Mouse (Mus musculus): Measurements from ENCODE around the gene Klc2. TPM values are rescaled to one million over a fixed set of nuclear protein-coding genes. Genes with fewer than 3 reads are reported as not detected.

Gene Klc2
- polyA plus RNA-seq, 1 experiment from 2014 or later: 24.5 TPM

- Histone ChIP-seq H3K4me1 (ENCODE audit: control insufficient read depth, insufficient read depth, low read length) (peaks cover 44% of the 10 kb centered on the region), H3K9me3 (ENCODE audit: control insufficient read depth, low read length) (no peaks in the 10 kb centered on the region), H3K9ac (ENCODE audit: low read depth, low read length) (no peak overlapping the region), H3K4me2 (replicated peaks; ENCODE audit: low read depth, low read length) (no peak overlapping the region), H3K4me3 (ENCODE audit: low read length) (no peak overlapping the region), H3K27me3 (ENCODE audit: control insufficient read depth, insufficient read depth, low read length) (peaks cover 9% of the 10 kb centered on the region), H3K36me3 (ENCODE audit: control insufficient read depth, insufficient read depth, low read length) (no peaks in the 10 kb centered on the region), H3K27ac (ENCODE audit: low read depth, low read length) (no peak overlapping the region; the same call in 1 of the 2 replicates)
- 58% methylated on average over 7 of the region's 7 CpGs for WGBS
- ATAC-seq (ENCODE audit: low FRiP score, low TSS enrichment): no peak
Measured at GRCm38 (mm10) chr19:5065104-5065503, 53.3 kb downstream of the Klc2 start.

GRCm38 (mm10) chr19:5062446-5062845 lies 55.9 kb downstream of the Klc2 start:
- Histone ChIP-seq H3K27ac (ENCODE audit: low read depth, low read length) (no peak overlapping the region), H3K4me3 (ENCODE audit: low read length) (no peak overlapping the region), H3K9me3 (ENCODE audit: control insufficient read depth, low read length) (no peaks in the 10 kb centered on the region), H3K27me3 (ENCODE audit: control insufficient read depth, insufficient read depth, low read length) (no peaks in the 10 kb centered on the region), H3K4me2 (replicated peaks; ENCODE audit: low read depth, low read length) (no peak overlapping the region), H3K4me1 (ENCODE audit: control insufficient read depth, insufficient read depth, low read length) (peaks cover 47% of the 10 kb centered on the region), H3K36me3 (ENCODE audit: control insufficient read depth, insufficient read depth, low read length) (no peaks in the 10 kb centered on the region), H3K9ac (ENCODE audit: low read depth, low read length) (no peak overlapping the region)
- ATAC-seq (ENCODE audit: low FRiP score, low TSS enrichment): no peak
- WGBS: 55% methylated on average over 6 of the region's 6 CpGs

GRCm38 (mm10) chr19:5062041-5062440 lies 56.3 kb downstream of the Klc2 start:
- ATAC-seq (ENCODE audit: low FRiP score, low TSS enrichment): no peak
- Histone ChIP-seq H3K27me3 (ENCODE audit: control insufficient read depth, insufficient read depth, low read length) (no peaks in the 10 kb centered on the region), H3K4me1 (ENCODE audit: control insufficient read depth, insufficient read depth, low read length) (peaks cover 44% of the 10 kb centered on the region), H3K4me3 (ENCODE audit: low read length) (no peak overlapping the region), H3K27ac (ENCODE audit: low read depth, low read length) (no peak overlapping the region), H3K36me3 (ENCODE audit: control insufficient read depth, insufficient read depth, low read length) (no peaks in the 10 kb centered on the region), H3K9ac (ENCODE audit: low read depth, low read length) (no peak overlapping the region), H3K9me3 (ENCODE audit: control insufficient read depth, low read length) (no peaks in the 10 kb centered on the region), H3K4me2 (replicated peaks; ENCODE audit: low read depth, low read length) (no peak overlapping the region)
- 89% methylated on average over 5 of the region's 5 CpGs for WGBS

GRCm38 (mm10) chr19:5060365-5061330 lies 57.7 kb downstream of the Klc2 start:
- H3K4me3 ChIP-seq (ENCODE audit: low read length): no peak overlapping the region
- H3K27me3 ChIP-seq (ENCODE audit: control insufficient read depth, insufficient read depth, low read length): no peaks in the 10 kb centered on the region
- H3K9ac ChIP-seq (ENCODE audit: low read depth, low read length): no peak overlapping the region
- H3K4me2 ChIP-seq (replicated peaks; ENCODE audit: low read depth, low read length): no peak overlapping the region
- H3K36me3 ChIP-seq (ENCODE audit: control insufficient read depth, insufficient read depth, low read length): no peaks in the 10 kb centered on the region
- no peaks in the 10 kb centered on the region for H3K9me3 ChIP-seq (ENCODE audit: control insufficient read depth, low read length)
- H3K27ac ChIP-seq (ENCODE audit: low read depth, low read length): peak overlapping the region; percentile 85
- ATAC-seq (ENCODE audit: low FRiP score, low TSS enrichment): peak; percentile 5; the same call in 1 of the 2 replicates
- WGBS: 27% methylated on average over 5 of the region's 5 CpGs
- H3K4me1 ChIP-seq (ENCODE audit: control insufficient read depth, insufficient read depth, low read length): peaks cover 50% of the 10 kb centered on the region

- Histone ChIP-seq H3K4me1 (ENCODE audit: control insufficient read depth, insufficient read depth, low read length) (peaks cover 41% of the 10 kb centered on the region), H3K36me3 (ENCODE audit: control insufficient read depth, insufficient read depth, low read length) (no peaks in the 10 kb centered on the region), H3K9ac (ENCODE audit: low read depth, low read length) (no peak overlapping the region), H3K4me2 (replicated peaks; ENCODE audit: low read depth, low read length) (peak overlapping the region; percentile 12), H3K27ac (ENCODE audit: low read depth, low read length) (peak overlapping the region; percentile 85), H3K9me3 (ENCODE audit: control insufficient read depth, low read length) (no peaks in the 10 kb centered on the region), H3K4me3 (ENCODE audit: low read length) (no peak overlapping the region), H3K27me3 (ENCODE audit: control insufficient read depth, insufficient read depth, low read length) (no peaks in the 10 kb centered on the region)
- WGBS: 10% methylated on average over 10 of the region's 10 CpGs
- peak; percentile 48 for ATAC-seq (ENCODE audit: low FRiP score, low TSS enrichment)
Measured at GRCm38 (mm10) chr19:5058801-5059771, 59.3 kb downstream of the Klc2 start.

- peak overlapping the region; percentile 85; the same call in 1 of the 2 replicates for H3K27ac ChIP-seq (ENCODE audit: low read depth, low read length)
- H3K27me3 ChIP-seq (ENCODE audit: control insufficient read depth, insufficient read depth, low read length): peaks cover 6% of the 10 kb centered on the region; the same call in 1 of the 2 replicates
- H3K9ac ChIP-seq (ENCODE audit: low read depth, low read length): no peak overlapping the region
- H3K4me2 ChIP-seq (replicated peaks; ENCODE audit: low read depth, low read length): no peak overlapping the region
- H3K36me3 ChIP-seq (ENCODE audit: control insufficient read depth, insufficient read depth, low read length): no peaks in the 10 kb centered on the region
- H3K4me1 ChIP-seq (ENCODE audit: control insufficient read depth, insufficient read depth, low read length): peaks cover 41% of the 10 kb centered on the region
- ATAC-seq (ENCODE audit: low FRiP score, low TSS enrichment): no peak
- WGBS: 26% methylated on average over 16 of the region's 16 CpGs
- no peaks in the 10 kb centered on the region for H3K9me3 ChIP-seq (ENCODE audit: control insufficient read depth, low read length)
- H3K4me3 ChIP-seq (ENCODE audit: low read length): no peak overlapping the region
Measured at GRCm38 (mm10) chr19:5057876-5058775, 60.2 kb downstream of the Klc2 start.

Data from kidney, embryonic 14.5 days (tissue).